Mouse (Mus musculus) heart, adult 9 months (tissue): Measurements from ENCODE around the gene Bcap29.
"Not testable (repeated sequence)": the region's sequence is repeated elsewhere in the genome, so short reads cannot be mapped to it uniquely, and the experiment has no call there.

Source experiments
- DNase-seq, 2 experiments: peaks; one replicate each; pipeline ENCODE4 v3.0.0; 2022; ENCODE audit warnings: low spot score in 2 of 2

Gene Bcap29

DNA sequence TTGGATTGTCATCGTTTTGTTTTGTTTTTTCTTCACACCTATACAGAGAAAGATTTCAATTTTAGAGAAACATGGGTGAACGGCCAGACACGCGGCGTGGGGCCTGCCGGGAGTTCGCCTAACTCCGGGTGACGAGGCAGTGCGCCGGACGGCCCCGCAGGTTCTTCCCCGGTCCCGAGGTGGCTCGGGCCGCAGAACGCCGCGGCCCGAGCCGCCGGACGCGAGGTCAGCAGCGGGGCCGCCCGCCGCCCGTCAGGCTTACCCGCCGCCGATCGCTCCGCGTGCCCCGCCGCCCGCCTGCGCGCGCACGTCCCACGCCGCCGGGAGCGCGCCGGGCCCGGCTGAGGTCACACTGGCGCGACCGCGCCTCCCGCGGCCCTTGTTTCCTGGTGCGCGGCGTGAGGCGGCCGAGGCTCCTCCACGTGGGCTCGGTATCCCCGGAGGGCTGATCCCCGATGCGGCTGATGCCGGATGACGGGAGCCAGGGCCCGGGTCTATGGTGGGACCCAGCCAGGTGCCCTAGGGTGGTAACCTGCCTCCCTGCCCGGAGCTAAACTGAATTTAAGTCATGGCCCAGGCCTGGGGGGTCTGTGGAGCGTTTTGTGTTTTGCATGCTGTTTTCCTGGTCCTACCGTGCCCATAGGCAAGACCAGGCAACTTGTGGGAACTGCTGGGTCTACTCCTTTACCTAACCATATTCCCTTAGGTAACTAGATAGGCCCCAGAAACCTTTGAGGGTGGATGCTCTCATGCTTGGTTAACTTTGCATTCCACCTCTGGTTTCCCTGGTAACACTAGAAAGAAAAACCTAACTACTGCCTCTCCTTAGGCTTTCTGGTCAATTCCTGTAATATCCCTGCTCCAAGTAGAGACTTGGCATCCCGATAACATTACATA is at the start of gene Bcap29:
TSS of gene Bcap29 (minus strand) at position 316 of the 897 bp plus-strand sequence.
- DNase-seq = peak; percentile 69 to 78

DNA sequence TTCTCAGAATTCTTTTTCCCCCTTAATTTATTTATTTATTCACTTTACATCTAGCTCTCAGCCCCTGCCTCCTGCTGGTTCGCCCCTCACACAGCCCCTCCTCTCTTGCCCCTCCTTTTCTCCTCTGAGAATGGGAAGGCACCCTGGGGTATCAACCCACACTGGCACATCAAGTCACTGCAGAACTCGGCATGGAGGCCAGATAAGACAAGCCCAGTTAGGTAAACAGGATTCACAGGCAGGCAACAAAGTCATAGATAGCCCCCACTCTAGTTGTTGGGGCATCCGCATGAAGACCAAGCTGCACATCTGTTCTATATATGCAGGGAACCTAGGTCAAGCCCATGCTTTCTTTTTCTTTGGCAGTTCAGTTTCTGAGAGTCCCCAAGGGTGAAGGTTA is 32.7 kb upstream of the Bcap29 start:
- DNase-seq = no peak

- DNase-seq = no peak
These were observed 31.5 kb upstream of the Bcap29 start for GRCm38 (mm10) chr12:31665999-31666398.

- no peak for DNase-seq
These were observed 22.4 kb upstream of the Bcap29 start for GRCm38 (mm10) chr12:31656841-31657240.

DNA sequence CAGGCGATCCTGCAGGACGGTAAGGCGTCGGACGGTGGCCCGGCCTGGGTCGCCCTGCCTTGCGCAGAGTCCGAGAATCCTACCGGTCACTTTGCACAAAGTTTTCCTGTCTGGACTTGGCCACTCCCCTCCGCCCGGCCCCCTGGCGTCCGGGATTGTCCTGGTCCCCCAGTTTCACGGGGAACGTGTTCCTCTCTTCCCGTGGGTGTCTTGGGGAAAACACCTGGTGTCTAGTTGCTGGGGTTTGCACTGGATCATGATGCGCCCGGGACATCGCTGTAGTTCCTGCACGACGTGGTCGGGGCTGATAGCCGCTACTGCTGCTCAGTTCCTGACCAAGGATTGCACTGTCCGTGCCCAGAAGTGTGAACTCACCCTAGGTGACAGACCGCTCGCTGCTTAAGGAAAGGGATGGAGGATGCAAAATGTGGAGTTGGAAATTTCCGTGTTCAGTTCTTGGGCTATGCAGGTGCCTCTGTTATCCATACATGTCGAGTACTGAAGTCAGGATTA is 20.6 kb upstream of the Bcap29 start:
- no peak for DNase-seq

GRCm38 (mm10) chr12:31654197-31654964 is 19.9 kb upstream of the Bcap29 start, which contains the start of the genes Dus4l and Cog5:
Gene Dus4l (minus strand): TSS chr12:31654826.
Gene Cog5 (plus strand): TSS chr12:31654869.
- peak; percentile 93 to 97 for DNase-seq

GRCm38 (mm10) chr12:31653611-31654010 is 19.2 kb upstream of the Bcap29 start:
- no peak for DNase-seq

DNA sequence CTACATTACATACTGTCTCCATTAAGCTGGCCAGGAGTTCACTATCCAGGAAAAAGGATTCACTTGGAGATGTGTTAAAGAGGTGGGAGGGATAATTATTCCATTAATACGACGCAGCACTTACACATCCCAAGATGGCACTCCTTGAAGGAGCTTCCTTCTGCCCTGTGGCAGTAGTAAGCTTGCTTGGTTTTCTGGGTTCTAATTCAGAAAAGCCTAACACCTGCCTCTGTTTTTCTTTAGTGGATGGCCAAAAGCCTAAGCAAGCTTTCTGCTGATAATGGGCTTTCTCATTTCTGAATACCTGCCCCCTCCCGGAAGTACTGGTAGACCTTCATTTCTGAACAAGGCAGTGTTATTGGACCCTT is 766 bp upstream of the Bcap29 start:
- DNase-seq = peak in 1 of 2 experiments; percentile 2

DNA sequence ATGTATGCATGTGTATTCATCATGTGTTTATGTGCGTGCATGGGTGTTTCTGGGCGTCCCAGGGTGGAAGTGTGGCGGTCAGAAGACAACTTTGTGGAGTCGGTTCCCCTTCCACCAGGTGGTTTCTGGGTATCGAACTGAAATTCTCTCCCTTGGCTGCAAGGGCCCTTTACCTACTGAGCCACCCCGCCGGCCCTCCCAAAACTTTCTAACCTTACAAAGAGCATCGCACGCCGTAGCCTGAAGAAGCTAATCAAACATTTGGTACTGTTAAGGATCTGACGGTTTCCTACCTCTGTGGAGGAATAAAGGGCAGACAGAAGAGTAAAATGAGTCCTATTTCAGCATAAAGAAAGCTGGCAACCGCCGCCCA is 502 bp downstream of the Bcap29 start:
- no peak for DNase-seq

DNA sequence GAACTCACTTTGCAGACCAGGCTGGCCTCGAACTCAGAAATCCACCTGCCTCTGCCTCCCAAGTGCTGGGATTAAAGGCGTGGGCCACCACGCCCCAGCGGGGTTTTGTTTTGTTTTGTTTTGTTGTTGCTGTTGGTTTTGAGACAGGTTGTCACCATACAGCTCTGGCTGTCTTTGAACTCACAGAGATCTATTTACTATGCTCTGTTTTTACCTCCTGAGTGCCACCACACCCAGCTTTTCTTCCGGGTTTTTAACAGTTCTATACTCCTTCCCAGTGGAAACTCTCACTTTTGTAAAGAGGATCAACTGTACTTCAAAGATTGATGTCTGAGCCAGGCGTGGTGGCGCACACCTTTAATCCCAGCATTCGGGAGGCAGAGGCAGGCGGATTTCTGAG is 6.1 kb downstream of the Bcap29 start:
- not testable (repeated sequence) for DNase-seq

- no peak for DNase-seq
These were observed 9.4 kb downstream of the Bcap29 start for GRCm38 (mm10) chr12:31625016-31625415.

DNA sequence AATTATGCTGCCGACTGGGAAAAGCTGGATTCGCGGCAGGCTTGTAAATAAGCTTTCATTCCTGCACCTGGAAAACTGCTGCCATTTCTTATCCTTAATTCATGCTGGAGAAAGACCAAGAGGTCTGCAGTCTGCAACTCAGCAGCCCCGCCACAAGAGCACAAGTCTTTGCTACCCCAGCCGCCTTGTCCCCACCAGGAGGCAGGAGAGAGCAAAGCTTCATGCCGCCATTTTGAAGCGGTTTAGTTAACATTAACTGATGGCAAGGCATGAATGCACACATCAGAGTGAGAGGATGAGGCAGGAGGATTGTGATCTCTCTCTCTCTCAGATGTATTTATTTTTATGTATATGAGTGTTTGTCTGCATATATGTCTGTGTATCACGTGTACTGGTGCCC is 14.4 kb downstream of the Bcap29 start:
- no peak for DNase-seq

DNA sequence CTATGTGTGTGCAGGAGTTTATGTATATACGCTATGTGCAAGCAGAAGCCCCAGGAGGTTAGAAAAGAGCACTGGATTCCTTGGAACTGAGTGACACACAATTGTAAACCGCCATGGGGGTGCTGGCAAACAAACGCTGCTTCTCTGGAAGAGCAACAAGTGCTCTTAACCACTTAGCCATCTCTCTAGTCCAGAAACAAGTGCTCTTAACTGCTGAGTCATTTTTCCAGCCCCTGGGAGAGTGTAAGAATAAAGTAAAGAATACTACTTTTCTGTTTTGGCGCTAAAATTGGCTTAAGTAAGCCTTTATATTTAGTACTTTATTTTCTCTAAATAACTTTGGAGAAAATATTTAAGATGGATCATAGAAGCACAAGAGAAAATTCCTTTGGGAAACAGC is 21.1 kb downstream of the Bcap29 start:
- no peak for DNase-seq

DNA sequence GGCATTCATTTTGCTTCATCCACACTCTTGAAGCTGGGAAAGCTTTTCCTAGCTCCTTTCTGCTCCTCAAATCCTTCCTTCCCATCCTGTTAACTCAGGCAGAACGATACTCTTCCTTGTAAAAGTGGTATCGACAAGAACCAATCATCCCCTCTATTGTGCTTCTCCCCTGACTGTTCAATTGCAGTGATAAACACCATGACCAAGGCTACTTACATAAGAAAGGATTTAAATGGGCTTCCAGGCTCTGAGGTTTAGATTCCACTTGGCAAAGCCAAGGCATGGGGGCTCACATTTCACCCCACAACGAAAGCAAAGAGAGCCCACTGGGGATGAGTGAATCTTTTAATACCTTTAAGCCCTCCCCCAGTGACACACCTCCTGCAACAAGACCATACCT is 26.3 kb downstream of the Bcap29 start:
- no peak for DNase-seq

GRCm38 (mm10) chr12:31604894-31605293 is 29.6 kb downstream of the Bcap29 start:
- DNase-seq = no peak

GRCm38 (mm10) chr12:31603586-31603985 is 30.9 kb downstream of the Bcap29 start:
- no peak for DNase-seq

DNA sequence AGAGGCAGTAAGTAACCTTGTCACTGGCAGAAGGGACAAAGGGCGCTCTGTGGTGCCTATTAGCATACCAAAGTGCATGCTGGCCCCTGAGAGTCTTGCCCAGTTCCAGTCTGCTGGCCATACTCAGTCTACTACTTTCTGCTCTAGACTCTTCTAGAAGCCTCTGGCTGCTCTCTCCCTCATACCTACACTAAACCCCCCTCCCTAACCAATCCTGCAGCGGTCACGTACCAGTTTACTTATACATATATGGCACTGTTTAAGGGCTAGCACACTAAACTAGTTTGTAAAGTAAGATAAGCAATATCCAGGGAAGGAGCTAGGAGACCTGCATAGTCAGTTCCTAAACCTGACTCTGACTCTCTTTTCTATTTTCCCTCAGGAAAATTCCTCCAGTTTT is 40.2 kb downstream of the Bcap29 start:
- no peak for DNase-seq

DNA sequence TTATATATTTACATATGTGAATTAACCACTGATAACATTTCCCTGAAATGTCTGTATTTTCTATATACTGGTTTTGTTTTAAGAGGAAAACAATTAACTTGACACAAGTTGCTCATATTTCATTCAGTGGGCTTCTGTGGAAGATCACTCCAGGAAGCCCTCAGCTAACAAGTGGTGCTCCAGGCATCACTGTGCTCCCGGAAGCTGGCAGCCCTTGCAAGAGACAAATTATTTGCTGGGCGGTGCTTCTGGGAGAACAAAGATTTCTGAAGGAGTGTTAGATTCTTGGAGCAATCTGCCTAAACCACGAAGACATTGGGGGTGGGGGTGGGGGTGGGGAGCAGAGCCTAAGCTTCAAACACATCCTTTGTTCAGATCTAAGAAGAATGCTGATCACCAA is 42.4 kb downstream of the Bcap29 start:
- no peak for DNase-seq

DNA sequence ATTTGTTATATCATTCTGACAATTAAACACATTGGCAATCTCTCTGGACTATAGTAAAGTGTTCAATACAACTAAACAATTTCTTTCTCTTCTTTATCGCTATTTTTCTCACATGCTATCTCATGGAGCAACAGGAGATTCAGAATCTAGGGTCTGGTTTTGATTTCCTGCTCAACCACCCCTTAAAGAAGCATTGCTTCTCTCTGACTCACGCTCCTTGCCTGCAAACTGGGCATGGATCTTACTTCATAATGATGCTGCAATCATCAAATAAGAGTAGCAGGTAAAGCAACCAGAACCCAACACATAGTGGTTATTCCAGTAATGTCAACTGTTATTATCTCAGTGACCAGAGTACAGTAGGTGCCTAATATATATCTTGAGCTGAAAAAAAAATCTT is 50.7 kb downstream of the Bcap29 start:
- DNase-seq = no peak

DNA sequence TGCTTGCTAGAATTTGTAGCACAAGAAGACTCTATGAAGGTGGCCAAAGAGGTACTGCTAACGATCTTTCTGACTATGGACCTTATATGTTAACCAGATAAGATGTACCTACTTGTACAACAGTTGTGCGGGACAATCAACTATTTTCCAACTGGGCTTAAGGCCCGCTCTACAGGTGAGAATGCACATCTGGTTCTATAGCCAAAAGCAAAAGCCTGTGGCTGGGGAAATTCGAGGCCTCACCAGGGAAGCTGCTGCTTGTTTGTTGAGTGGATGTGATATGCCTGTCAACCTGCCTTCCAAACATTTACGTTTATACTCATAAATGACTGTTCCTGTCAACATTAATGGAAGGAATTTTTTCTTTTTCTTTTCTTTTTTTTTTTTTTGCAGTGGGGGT is 52.4 kb downstream of the Bcap29 start:
- DNase-seq = no peak

GRCm38 (mm10) chr12:31581319-31581810 is 53.1 kb downstream of the Bcap29 start:
- no peak for DNase-seq

DNA sequence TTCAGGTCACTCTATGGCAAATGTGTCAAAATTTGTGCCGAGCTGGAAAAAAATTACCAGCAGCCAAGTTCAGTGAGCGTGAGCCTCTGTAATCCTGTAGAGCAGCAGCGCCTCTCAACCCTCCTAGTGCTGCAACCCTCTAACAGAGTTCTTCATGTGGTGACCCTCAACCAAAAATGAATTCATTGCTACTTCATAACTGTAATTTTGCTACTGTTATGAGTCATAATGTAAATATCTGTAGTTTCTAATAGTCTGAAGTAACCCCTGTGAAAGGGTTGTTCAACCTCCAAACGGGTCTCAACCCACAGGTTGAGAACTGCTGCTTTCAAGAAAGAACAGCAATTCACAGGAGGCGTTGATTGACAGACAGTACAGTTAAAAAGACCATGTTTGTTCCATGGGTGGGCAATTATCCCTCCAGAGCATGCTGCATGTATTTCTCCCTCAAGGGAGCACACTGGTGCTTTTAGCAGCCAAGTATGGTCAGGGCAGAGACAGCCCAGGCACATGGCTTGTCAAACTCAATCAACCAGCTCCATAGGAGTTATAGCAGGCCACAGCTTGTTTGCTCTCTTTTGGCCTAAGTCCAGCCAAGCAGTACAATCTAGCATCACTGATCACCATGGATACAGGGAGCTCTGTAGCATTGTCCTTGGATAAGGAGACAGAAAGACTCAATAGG is 53.7 kb downstream of the Bcap29 start:
- DNase-seq = no peak
